Mouse (Mus musculus) cerebellum, adult 11-12 months (tissue): Measurements from ENCODE around the gene Slc2a10.
"Not testable (repeated sequence)": the region's sequence is repeated elsewhere in the genome, so short reads cannot be mapped to it uniquely, and the experiment has no call there.

Experiments used
- DNase-seq: peaks from one replicate; pipeline ENCODE4 v3.0.0; 2022

Gene Slc2a10

GRCm38 (mm10) chr2:165510466-165510865, 6.9 kb downstream of the Slc2a10 start:
- DNase-seq, result no peak

GRCm38 (mm10) chr2:165510914-165511458, 7.4 kb downstream of the Slc2a10 start:
- not testable (repeated sequence) for DNase-seq

GRCm38 (mm10) chr2:165511530-165511929, 7.9 kb downstream of the Slc2a10 start:
- not testable (repeated sequence) for DNase-seq

- no peak for DNase-seq
Observed at GRCm38 (mm10) chr2:165512426-165512825, 8.8 kb downstream of the Slc2a10 start.

- DNase-seq, result no peak
Observed at GRCm38 (mm10) chr2:165512870-165513600, 9.4 kb downstream of the Slc2a10 start.

- DNase-seq, result no peak
Observed at GRCm38 (mm10) chr2:165515178-165515728, 11.7 kb downstream of the Slc2a10 start.

GRCm38 (mm10) chr2:165525609-165526008, 22.0 kb downstream of the Slc2a10 start:
- DNase-seq, result no peak

- DNase-seq, result peak; percentile 16
Observed at GRCm38 (mm10) chr2:165529106-165529505, 25.5 kb downstream of the Slc2a10 start.

GRCm38 (mm10) chr2:165533789-165534188, 30.2 kb downstream of the Slc2a10 start:
- DNase-seq, result no peak

GRCm38 (mm10) chr2:165540975-165541374, 37.4 kb downstream of the Slc2a10 start:
- no peak for DNase-seq

GRCm38 (mm10) chr2:165542939-165543669, 39.5 kb downstream of the Slc2a10 start:
- no peak for DNase-seq

- DNase-seq, result no peak
Observed at GRCm38 (mm10) chr2:165543670-165544016, 40.1 kb downstream of the Slc2a10 start.

GRCm38 (mm10) chr2:165545687-165546086, 42.1 kb downstream of the Slc2a10 start:
- DNase-seq, result no peak

- no peak for DNase-seq
Observed at GRCm38 (mm10) chr2:165546341-165546740, 42.8 kb downstream of the Slc2a10 start.

- DNase-seq, result peak; percentile 8
Observed at GRCm38 (mm10) chr2:165547410-165547809, 43.8 kb downstream of the Slc2a10 start.

GRCm38 (mm10) chr2:165548627-165549026, 45.0 kb downstream of the Slc2a10 start:
- no peak for DNase-seq

GRCm38 (mm10) chr2:165550410-165550809, 46.8 kb downstream of the Slc2a10 start:
- not testable (repeated sequence) for DNase-seq

- DNase-seq, result no peak
Observed at GRCm38 (mm10) chr2:165554066-165554465, 50.5 kb downstream of the Slc2a10 start.

GRCm38 (mm10) chr2:165557278-165557677, 53.7 kb downstream of the Slc2a10 start:
- DNase-seq, result no peak

GRCm38 (mm10) chr2:165558916-165559315, 55.3 kb downstream of the Slc2a10 start:
- no peak for DNase-seq

- no peak for DNase-seq
Observed at GRCm38 (mm10) chr2:165559506-165560235, 56.1 kb downstream of the Slc2a10 start.

- no peak for DNase-seq
Observed at GRCm38 (mm10) chr2:165561861-165562260, 58.3 kb downstream of the Slc2a10 start.
